Mouse (Mus musculus): ENCODE results near the gene Smim27.
A peak's percentile ranks its signal among the peaks of the same experiment; 100 is the strongest.

Smim27 gene

DNA sequence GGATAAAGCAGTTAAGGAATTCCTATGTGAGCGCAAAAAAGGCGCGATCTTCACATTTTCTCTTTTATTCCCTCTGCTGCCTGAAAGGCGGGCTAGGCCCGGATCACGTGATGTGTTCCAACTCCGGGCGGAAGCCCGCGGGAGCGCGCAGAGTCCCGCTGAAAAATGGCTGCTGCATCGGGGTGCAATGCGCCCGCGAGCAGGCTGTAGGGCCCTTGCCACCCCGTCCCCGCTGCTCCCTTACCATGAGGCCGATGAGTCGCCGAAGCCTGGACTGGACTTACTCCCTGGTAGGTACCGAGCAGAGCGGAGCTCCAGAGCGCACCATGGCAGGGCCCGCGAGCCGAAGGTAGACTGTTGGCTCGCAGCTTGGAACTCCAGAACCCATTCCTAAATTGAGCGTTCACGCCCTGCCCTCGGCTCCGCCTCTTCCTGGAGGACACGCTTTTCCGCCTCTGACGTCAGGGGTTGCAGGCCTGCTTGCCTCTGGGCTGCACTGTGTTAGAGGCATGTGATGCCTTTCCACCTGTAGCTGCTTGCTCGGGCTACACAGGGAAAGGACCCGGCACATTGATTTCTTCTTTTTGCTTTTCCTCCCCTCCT is at the start of gene Smim27, which contains the start of gene Topors:
Gene Smim27, plus strand, starts transcription at position 150 of the 603 bp plus-strand sequence.
Gene Topors, minus strand, starts transcription at position 421 of the 603 bp plus-strand sequence.
- DNase-seq = peak; percentile 100

DNA sequence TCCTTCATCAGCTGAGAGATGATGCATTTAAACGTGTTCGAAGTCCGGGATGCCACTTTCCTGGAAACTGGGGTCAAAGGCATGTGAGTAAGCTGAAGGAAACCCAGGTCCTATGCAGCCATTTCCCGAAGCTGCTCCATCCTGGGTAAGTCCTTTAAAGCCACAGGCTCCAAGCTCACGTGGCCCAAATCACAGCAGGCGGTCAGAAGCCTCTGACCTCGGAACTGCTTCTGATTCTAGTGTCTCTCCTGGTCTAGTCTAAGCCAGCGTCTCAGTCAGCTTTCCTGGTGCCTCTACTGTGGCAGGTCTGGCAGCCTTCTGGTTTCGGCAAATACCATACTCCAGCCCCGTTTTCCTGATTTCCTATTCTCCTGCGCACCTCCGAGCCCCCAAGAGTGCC is 48.9 kb upstream of the Smim27 start:
- DNase-seq = peak; percentile 54

DNA sequence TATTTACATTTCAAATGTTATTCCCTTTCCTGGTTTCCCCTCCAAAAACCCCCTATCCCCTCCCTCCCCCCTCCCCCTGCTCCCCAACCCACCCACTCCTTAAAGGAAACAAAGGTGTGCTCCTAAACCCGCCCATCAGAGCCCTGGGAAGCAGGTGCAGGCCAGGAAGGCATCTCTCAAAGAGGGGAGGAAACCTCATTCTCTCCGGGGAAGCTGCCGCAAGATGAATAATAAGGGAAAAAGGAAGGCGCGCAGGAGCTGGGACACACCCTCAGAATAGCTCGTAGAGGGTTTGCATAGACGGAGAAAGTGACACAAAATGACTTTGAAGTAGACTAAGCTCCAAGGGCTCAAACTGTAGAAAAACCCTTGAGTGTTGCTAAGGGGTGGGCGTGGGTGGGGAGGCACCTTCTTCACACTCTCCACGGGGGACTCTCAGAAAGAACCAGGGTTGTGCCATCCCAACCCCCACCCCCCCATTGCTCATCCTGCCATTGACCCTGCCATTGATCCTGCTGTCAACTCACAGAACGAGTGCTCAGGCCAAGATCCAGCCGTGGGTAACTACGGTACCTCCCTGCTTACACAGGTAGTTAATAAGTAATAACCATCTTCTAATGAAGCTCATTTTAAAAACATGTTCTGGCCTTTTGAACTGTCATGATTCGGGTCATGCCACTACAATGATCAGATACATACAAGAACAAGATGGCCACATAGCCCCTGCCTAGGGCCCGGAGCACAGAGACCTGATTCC is 48.2 kb upstream of the Smim27 start:
- peak; percentile 30 for DNase-seq

DNA sequence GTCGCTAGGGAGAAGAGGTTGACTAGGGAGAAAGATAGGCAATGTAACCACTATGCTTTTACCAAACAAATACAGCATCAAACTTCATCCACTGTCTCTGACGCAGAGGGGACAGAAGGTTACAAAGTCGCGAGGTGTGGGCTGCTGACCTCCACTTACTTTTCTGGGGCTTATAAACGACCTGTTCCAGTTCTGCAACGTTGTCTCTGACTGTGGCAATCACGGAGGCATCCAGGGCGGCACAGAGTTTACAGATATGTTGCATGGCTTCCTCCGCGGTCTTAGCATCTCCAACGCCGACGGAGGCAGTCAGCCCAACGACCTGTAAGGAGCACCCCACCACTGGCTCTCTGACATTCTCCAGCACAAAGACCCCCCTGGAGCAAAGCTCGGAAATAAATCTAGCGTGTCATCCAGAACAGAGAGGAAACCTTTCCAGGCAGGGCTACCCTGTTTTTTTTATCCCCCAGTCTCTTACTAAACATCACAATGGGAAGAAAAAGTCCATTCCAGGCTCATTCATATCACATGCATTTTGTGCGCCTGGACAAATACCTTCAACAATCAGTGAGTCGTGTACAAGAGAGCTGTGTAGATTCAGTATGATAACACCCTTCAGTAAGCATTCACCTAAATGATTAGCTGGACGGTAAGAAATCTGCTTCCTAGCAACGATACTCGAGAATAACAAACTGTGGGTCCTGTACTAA is 47.3 kb upstream of the Smim27 start:
- peak; percentile 85 for DNase-seq

DNA sequence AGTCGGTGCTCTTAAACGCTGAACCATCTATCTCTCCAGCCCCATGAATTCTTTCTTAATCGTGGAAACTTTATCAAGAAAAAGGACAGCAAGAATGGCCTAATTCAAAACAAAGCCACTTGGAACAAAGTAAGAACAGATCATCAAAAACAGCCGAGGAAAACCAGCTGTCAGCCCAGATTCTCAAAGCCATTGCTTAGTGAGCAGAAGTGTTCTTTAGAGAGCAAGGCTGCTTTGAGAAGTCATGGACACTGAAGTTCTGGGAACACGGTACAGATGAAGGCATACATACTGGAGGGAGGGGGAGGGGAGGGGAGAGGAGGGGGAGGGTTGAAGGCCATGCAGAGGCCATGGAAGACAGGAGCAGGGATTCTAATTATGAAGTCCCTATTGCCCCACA is 43.3 kb upstream of the Smim27 start:
- peak; percentile 72 for DNase-seq

DNA sequence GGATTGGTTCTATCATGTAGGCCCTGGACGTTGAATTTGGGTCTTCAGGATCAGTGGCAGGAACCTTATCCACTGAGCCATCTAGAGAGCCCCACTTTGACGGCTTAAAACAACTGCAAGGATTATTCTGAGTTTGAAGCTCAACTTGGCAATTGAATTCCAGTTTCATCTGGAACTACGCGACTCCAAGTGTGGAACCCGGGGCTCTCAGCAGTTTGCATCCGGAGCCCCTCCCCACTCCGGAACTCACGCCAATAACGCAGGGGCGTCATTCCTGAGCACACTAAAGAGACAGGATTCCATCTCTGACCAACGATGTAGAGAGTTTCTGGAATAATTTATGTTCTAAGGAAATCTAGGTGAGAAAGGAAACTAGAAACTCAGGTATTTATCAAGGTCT is 42.2 kb upstream of the Smim27 start:
- peak; percentile 71 for DNase-seq

DNA sequence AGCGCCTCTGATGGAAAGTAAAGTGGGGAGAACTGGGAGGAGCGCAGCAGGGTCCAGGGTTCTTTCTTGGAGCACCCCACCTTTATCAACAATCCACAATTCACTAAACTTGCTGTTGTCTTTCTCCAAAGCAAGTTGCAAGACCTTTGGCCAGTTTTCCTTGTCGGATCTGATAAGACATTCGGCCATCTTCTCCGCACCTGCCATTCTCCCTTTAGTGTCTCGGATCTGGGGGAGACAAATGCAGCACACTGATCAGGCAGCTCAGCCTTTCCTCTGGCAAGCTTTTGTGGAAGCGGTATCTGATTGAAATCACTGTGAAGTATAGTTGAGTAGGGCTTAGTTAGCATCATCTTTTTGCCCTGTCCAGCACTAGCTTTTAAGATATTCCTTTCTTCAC is 41.5 kb upstream of the Smim27 start:
- peak; percentile 76 for DNase-seq

DNA sequence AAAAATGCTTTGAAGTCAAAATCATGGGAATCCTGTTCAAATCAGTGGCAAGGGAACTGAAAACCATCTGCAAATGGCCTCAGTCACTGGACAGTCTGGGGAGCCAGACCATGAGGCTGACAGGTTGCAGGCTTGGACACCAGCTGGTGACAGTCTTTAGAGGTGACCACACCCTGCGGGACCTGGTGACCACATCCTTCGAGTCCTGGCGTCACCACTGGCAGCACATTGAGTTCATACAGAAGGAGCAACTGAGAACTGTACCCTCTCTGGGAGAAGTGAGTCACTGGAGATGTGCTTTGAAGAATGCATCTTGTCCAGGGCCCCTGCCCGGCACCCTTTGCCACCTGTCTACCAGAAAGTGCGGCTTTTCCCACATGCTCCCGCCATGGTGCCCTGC is 39.7 kb upstream of the Smim27 start:
- peak; percentile 92 for DNase-seq

DNA sequence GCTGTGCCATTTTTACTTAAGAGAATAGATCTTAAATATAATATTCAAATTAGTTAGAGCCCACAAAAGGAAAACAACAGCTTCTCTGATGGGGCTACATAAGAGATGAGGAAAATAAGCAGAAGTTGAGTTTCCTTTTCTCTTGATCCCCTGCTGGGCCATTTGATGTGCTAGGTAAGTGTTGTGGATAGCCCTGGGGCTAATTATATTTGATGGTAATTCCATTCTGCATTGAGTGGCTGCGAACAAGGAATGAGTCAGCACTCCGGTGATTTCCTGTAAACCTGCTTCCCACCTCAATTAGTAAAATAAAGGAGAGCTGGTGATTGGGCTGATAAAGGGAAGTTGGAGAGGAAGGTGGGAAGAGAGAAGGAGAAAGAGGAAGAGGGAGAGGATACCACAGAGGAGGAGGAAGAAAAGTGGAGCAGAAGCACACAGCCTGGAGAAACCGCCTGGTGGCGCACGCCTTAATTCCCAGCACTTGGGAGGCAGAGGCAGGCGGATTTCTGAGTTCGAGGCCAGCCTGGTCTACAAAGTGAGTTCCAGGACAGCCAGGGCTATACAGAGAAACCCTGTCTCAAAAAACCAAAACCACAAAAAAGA is 36.2 kb upstream of the Smim27 start:
- peak; percentile 45 for DNase-seq

DNA sequence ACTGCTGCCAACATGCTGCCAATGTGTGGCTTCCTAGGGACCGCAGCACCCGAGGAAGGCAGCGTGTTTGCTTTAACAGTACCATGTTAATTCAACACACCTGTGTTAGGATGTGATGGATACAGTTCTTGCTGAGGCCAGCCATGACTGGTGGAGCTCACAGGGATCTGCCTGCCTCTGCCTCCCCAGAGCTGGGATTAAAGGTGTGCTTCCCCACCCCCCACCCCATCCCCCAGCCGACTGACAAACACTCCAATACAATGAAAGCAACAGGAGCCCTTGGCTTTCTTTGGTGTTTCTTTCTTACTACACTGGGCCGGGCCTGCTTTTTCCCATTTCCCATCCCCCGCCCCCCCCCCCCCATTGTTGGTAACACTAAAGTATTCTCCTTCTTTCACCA is 35.1 kb upstream of the Smim27 start:
- peak; percentile 42 for DNase-seq

DNA sequence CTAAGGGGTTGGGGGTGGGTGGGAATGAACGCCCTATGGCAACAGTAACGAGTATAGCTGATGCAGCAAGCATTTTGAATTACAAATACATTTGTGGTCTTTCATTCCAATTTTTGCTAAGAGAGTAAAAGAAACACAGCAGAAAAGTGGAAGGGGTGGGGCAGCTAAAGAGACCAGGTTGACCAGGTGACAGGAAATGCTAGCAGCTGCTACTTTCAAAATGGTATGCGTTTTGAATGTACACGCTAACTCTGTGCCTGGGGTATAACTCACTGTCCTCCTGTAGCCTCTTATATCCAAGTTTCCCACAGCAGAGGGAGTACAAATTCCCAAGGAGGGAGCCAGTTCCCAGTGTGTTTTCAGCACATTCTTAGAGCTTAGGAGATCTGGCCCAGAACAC is 32.5 kb upstream of the Smim27 start:
- DNase-seq = no peak

DNA sequence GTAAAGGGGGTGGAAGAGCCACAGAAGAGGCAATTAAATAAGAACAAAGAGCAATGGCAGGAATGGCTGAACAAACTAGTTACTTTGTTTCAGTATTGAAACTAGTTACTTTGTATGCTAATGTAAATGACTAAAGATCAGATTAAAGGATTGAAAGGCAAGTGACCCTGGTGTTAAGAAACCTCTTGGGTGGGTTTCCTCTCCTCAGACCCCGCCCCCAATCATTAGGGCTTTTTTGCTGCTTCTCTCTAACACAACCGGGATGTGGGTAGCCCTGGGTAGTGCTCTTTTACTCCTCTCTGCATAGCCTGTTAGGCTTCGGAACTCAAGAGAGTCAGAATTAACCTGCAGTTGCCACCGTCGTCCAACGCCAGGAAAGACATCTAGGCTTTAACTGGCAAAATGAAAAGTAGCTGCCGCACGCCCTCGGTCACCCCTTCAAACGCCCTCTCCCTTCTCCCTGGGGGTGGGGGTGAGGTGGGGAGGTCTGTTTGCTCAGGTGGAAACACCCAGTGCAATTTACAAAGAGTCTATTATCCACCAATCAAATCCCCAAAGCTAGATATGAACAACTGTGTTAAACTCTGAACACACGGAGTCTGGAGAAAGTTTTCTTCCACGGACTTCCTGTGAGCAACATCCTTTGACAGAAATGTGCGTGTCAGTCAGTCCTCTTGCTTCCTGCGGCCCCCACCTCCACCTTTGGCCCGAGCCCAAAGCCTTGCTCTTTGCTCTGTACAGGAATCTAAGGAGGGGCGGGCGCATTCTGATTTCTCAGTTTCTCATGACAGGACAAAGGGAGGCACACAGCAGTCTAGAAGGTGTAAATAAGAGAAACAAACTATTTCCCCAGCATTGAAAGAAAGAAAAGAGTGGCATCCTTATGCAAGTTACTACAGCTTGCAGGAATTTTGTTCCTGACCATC is 30.6 kb upstream of the Smim27 start:
- DNase-seq = peak; percentile 96

DNA sequence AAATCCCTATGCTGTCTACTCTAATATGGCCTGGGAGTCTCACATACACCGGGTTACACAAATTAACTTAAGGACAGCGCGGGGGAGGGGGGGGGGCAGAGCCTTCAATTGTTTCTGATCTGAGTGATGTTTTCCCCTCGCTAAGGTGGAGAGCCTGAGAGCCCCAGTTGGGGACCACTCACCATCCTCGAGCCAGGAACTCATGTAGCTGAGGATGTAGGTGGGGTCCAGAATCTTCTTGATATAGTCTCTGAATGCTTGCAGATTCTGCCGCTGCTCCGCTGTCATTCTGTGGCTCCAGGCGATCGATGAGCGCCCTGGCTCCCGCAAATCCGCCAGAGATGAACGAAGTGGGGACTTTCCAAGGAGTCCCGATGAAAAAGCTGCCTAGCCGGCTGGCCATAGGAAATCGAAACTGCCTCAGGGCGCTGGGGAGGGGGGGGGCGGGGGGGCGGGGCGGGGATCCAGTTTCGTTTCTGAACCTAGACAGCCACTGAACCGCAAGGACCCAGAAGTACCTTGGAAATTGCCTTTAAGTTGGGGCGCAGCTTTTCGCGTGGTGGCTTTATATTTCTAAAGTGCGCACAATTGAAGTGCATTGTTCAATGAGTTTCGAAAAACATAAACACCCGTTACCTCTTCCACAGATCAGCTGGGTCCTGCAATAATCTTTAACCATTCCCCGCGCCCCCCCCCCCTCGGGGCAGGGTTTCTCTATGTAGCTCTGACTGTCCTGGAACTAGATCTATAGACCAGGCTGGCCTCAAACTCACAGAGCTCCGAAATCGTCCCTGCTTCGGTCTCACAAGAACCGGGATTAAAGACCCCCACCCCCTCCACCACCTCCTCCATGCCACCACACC is 29.7 kb upstream of the Smim27 start, which contains the start of gene Ddx58:
Gene Ddx58, minus strand, starts transcription at position 420 of the 863 bp plus-strand sequence.
- DNase-seq = peak; percentile 96

DNA sequence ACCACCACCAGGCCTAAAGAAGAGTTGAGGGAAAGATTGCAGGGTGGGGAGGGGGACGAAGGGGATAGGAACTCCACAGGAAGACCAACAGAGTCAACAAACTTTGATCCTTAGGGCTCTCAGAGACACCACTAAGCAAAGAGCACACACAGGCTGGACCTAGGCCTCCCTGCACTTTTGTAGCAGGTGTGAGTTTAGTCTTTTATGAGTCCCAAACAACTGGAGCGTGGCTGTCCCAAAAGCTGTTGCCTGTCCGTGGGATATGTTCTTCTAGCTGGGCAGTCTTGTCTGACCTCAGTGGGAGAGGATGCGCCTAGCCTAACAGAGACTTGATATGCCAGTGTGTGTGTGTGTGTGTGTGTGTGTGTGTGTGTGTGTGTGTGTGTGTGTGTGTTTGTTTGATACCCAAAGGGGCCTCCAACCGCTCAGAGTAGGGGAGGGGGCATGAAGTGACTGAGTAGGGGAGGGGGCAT is 29.1 kb upstream of the Smim27 start:
- DNase-seq = peak; percentile 76

DNA sequence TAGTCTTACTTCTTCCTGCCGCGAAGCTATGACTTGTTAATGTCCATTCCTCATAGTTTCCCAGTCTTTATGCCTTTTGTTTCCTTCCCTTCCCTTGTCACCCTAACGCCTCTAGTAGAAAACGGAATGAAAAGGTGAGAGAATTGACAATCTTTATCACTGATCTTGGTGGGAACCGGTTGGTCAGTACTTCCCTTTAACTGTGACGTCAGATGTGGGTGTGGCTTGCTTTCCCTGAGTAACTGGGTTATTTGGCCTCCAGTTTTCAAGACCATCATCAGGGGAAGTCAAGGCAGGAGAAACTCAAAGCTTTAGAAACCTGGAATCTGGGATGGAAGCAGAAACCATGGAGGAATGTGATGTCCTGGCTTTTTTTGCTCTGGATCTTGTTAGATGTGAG is 27.5 kb upstream of the Smim27 start:
- peak; percentile 29 for DNase-seq

DNA sequence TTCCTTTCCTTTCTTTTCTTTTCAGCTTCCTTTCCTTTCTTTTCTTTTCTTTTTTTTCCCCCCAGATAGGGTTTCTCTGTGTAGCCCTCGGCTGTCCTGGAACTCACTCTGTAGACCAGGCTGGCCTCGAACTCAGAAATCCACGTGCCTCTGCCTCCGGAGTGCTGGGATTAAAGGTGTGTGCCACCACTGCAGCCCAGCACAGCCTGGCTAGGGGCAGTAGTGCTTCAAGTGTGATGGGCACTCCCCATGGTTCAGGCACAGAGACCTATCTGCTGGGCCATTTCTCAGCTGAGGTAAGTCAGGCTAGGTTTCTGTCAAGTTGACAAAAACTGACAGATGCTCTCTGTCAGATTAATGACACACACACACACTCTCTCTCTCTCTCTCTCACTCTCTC is 26.4 kb upstream of the Smim27 start:
- peak; percentile 84 for DNase-seq

DNA sequence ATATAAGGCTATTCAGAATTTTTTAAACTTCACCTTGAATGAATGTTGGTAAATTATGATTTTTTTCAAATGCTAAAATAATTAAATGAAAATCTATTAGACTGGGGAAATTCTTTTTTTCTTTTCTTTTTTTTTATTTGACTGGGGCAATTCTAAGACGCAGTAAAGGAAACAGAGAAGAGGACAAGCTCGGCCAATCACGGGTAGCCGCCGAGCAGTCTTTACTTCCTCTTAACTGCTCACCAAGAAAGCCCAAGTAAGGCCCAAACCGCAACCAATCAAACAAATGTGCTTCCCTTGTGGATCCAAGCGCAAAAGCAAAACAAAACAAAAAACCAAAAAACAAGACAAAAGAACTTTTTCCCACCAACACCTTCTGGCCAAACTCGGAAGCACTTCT is 25.3 kb upstream of the Smim27 start:
- DNase-seq = peak; percentile 91

DNA sequence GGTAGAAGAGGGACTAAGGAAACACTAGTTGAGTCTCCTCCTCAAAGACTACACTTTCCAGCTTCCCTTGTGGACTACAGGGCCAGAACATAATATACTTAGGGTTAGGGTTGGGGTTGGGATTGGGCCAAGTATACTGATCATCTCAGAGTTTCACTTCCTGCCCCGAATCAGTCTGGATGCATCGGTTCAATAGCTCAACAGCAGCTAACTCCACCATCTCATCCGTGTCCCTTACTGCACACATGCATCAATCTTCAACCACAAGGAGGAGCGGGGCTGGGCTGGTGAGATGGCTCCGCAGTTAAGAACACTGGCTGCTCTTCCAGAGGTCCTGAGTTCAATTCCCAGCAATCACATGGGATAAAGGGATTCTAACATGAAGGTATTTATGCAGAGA is 18.4 kb upstream of the Smim27 start:
- DNase-seq = peak; percentile 85

DNA sequence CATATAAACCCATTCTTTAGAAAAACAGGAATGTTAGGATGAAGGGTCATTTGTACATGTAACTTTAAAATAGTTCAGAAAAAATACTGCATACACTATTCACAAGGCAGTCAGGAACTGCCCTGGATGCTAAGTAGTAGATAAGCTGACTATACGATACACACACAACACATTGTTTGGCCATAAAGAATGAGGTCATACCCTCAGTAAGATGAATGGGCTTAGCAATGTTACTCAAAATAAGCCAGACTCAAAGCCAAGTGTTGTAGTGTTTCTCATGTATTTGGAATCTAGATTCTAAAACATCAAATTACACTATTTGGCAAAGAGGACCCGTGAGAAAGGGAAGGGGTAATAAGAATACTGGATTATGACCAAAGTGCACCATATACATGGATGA is 15.6 kb upstream of the Smim27 start:
- DNase-seq = no peak

DNA sequence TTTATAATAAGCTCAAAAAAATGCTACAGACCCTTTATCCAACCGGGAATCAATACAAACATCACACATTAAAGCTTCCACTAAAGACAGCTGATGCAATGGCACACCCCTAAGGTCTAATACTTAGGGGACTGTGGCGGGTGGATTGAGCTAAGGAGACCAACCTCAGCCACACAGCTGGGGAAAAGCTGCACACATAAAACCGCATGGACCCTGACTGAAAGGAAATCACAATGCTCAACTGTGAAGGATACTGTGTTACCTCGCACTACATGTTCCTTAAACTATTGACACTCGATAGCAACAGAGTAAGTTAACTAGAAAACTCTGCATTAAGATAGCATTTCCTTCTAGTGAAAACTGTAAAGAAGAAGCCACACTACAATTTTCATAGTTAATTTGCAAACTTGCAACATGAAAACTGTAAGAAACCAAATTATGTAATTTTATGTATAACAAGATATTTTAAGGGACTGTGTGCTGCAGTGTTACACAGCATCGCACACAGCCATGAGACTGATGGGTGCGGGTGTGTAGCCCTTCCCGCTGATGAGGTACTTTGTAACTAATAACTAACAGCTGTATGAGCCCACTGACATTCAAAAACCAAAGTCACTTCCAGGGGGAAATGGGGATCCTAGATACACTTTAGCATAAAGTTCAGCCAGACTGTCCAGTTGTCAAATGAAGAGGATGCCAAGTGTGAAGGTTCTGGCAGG is 14.8 kb upstream of the Smim27 start:
- DNase-seq = peak; percentile 79
